Mouse (Mus musculus) olfactory bulb, adult 2 months (tissue): Measurements from ENCODE around the gene Gstm4.

Experiments
- CTCF ChIP-seq: fragments of 200-500 bp; IDR thresholded peaks from 2 replicates; pipeline ENCODE4 v1.5.1; 2012; ENCODE audit warnings: low read depth, mild to moderate bottlenecking, low read length, moderate library complexity; ENCODE audit not compliant: insufficient read depth
- POLR2A ChIP-seq: fragments of 200-500 bp; IDR thresholded peaks from 2 replicates; pipeline ENCODE4 v1.6.1; 2012; ENCODE audit warnings: mild to moderate bottlenecking, low read depth, low read length, moderate library complexity; ENCODE audit not compliant: insufficient read depth

- TF ChIP-seq CTCF (no peak), POLR2A (no peak)
Measured at GRCm38 (mm10) chr3:108069231-108069870, 24.7 kb upstream of the Gstm4 start.
